Mouse (Mus musculus) hindbrain, embryonic 14.5 days (tissue): ENCODE results near the gene Mutyh. TPM values are rescaled to one million over a fixed set of nuclear protein-coding genes. Genes with fewer than 3 reads are reported as not detected.

Source experiments
- polyA plus RNA-seq: library from polyadenylated mRNA; unstranded; fragments of >200 nt; fragmentation: Nextera tagmentation; extraction: Ambion mirVana; gene quantifications from 2 replicates; pipeline ENCODE4 v1.2.1, GENCODE M21; 2014

Gene Mutyh
- polyA plus RNA-seq, 1 experiment from 2014 or later = 6.4 TPM

Other genes with a start within 250 kb of the Mutyh start
- gene Ccdc17, start 211.1 kb upstream of the Mutyh start, polyA plus RNA-seq = 3.8 and 5.3 TPM in 2 replicates
- 86.3 and 88.9 TPM in 2 replicates for gene Nasp, start 179.8 kb upstream of the Mutyh start, polyA plus RNA-seq
- 712 and 742 TPM in 2 replicates for gene Akr1a1, start 156.0 kb upstream of the Mutyh start, polyA plus RNA-seq
- 432 and 436 TPM in 2 replicates for gene Prdx1, start 122.2 kb upstream of the Mutyh start, polyA plus RNA-seq
- 11.0 and 14.8 TPM in 2 replicates for gene Mmachc, start 99.3 kb upstream of the Mutyh start, polyA plus RNA-seq
- gene Ccdc163, start 99.2 kb upstream of the Mutyh start, polyA plus RNA-seq = 11.3 and 11.5 TPM in 2 replicates
- 2.8 and 3.0 TPM in 2 replicates for gene Tesk2, start 86.8 kb upstream of the Mutyh start, polyA plus RNA-seq
- gene Toe1, start 83 bp upstream of the Mutyh start, polyA plus RNA-seq = 25.3 and 27.1 TPM in 2 replicates
- gene Hpdl, start 14.0 kb downstream of the Mutyh start, polyA plus RNA-seq = 1.8 and 1.9 TPM in 2 replicates
- gene Zswim5, start 69.7 kb downstream of the Mutyh start, polyA plus RNA-seq = 5.9 and 6.0 TPM in 2 replicates
- 48.2 and 57.3 TPM in 2 replicates for gene Urod, start 186.7 kb downstream of the Mutyh start, polyA plus RNA-seq
- gene Hectd3, start 187.6 kb downstream of the Mutyh start, polyA plus RNA-seq = 21.9 and 22.1 TPM in 2 replicates
- 48.6 and 49.4 TPM in 2 replicates for gene Eif2b3, start 211.7 kb downstream of the Mutyh start, polyA plus RNA-seq